Mouse (Mus musculus): ENCODE results near the gene Tenm2.

DNA sequence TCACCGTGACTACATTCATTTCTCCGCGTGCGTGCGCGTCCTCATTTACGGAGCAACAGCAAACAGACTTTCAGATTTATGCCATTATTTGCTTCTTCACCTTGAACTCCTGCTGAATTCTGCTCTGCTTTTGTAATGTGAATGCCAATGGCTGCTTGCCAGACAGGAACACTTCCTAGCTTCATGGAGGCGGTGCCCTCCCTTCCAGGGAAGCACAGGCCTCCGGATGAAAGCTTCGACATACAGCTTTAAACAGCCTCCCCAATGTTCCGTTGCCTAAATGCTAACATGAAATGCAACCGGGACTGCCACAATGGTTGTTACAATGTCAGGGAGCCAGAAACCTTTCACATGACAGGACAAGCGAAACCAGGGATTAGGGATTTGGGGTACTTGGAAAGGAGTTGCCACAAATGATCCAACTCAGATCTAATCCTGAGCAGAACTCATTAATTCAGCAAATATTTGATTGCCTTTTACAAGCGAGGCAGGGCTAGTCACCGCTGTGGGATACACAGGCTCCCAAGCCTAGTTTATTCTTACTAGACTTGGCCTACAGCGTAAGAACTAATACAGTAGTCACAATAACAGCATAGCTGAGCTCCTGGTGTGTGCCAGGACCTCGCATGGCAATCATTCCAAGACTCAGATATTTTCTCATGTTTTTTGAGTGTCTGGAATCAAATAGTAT is 970.8 kb downstream of the Tenm2 start:
- TF ChIP-seq EP300 (IDR thresholded peaks at IDR 0.05; ENCODE audit: low read depth), result no peak
- TF ChIP-seq CTCF (IDR thresholded peaks at IDR 0.05; ENCODE audit: low read depth), result no peak
